Mouse (Mus musculus) hindbrain, embryonic 15.5 days (tissue): ENCODE measurements around the gene Arl3. TPM values are rescaled to one million over a fixed set of nuclear protein-coding genes. Genes with fewer than 3 reads are reported as not detected.

Experiments used
- ATAC-seq: fragments of 200-750 bp; cut with Nextera tagmentation; 2 replicates; pipeline ENCODE4 v1.8.0; 2017; ENCODE audit warnings: low read depth, moderate number of reproducible peaks, moderate TSS enrichment; ENCODE audit not compliant: low FRiP score
- H3K27ac ChIP-seq: fragments of 300-500 bp; sonication (generic); replicated peaks from 2 replicates; pipeline ENCODE4 v1.5.1; 2015; ENCODE audit warnings: mild to moderate bottlenecking, inconsistent platforms
- H3K27me3 ChIP-seq: fragments of 300-500 bp; sonication (generic); 2 replicates; pipeline ENCODE4 v1.6.1; 2015; ENCODE audit warnings: control low read depth, inconsistent platforms
- H3K36me3 ChIP-seq: fragments of 300-500 bp; sonication (generic); 2 replicates; pipeline ENCODE4 v1.6.1; 2015; ENCODE audit warnings: control low read depth, inconsistent platforms
- H3K4me1 ChIP-seq: fragments of 300-500 bp; sonication (generic); replicated peaks from 2 replicates; pipeline ENCODE4 v1.6.1; 2015; ENCODE audit warnings: control low read depth, inconsistent platforms
- H3K4me2 ChIP-seq: fragments of 300-500 bp; sonication (generic); 2 replicates; pipeline ENCODE4 v1.6.1; 2015; ENCODE audit warnings: moderate library complexity, mild to moderate bottlenecking, inconsistent platforms
- H3K4me3 ChIP-seq: fragments of 300-500 bp; sonication (generic); 2 replicates; pipeline ENCODE4 v1.5.1; 2015; ENCODE audit warnings: mild to moderate bottlenecking, inconsistent platforms
- H3K9ac ChIP-seq: fragments of 300-500 bp; sonication (generic); 2 replicates; pipeline ENCODE4 v1.6.1; 2015; ENCODE audit warnings: inconsistent platforms
- H3K9me3 ChIP-seq: fragments of 300-500 bp; sonication (generic); 2 replicates; pipeline ENCODE4 v1.6.1; 2016; ENCODE audit warnings: control low read depth, inconsistent platforms
- WGBS: fragments of 180-500 bp; shearing (Covaris S2); methylation state at CpG from one replicate; pipeline ENCODE4 v1.1.7; 2015; 5-methylcytosine and 5-hydroxymethylcytosine counted together
- polyA plus RNA-seq: library from polyadenylated mRNA; unstranded; fragments of >200 nt; fragmentation: Nextera tagmentation; extraction: Ambion mirVana; gene quantifications from 2 replicates; pipeline ENCODE4 v1.2.1, GENCODE M21; 2015

Arl3 gene
- polyA plus RNA-seq, 1 experiment from 2014 or later: 208 TPM

- no peak for ATAC-seq
- Histone ChIP-seq H3K9ac (no peak overlapping the region), H3K27me3 (no peaks in the 10 kb centered on the region), H3K27ac (no peak overlapping the region), H3K36me3 (peaks cover 17% of the 10 kb centered on the region), H3K4me3 (no peak overlapping the region), H3K4me2 (no peak overlapping the region), H3K4me1 (peaks cover 4% of the 10 kb centered on the region), H3K9me3 (no peaks in the 10 kb centered on the region)
- 93% methylated on average over 13 of the region's 13 CpGs for WGBS
Observed at GRCm38 (mm10) chr19:46606718-46607117, 33.7 kb upstream of the Arl3 start.

DNA sequence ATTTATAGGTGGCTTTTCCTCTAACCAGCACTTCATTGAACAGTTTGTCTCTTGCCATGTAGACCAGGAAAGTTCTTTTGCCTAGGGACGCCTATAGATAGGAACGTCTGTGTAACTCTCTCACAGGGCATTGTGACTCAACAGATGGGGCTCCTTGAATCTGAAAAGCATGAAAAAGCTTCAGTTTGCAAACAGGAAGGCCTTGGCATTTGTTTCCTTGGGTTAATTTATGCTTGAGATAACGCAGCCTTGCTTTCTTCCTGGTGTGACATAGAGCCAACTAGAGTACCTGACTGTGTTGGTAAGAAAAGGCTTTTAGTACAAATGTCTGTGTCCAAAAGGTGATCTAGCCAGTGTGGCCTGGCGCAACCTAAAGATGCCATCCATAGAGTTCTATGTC is 29.4 kb upstream of the Arl3 start:
- 91% methylated on average over 4 of the region's 4 CpGs for WGBS
- Histone ChIP-seq H3K4me3 (no peak overlapping the region), H3K9me3 (no peaks in the 10 kb centered on the region), H3K4me2 (no peak overlapping the region), H3K4me1 (peaks cover 33% of the 10 kb centered on the region), H3K36me3 (peaks cover 17% of the 10 kb centered on the region), H3K27ac (no peak overlapping the region), H3K9ac (no peak overlapping the region), H3K27me3 (no peaks in the 10 kb centered on the region)
- ATAC-seq: no peak

GRCm38 (mm10) chr19:46601491-46601890 is 28.5 kb upstream of the Arl3 start:
- ATAC-seq: no peak
- 90% methylated on average over 14 of the region's 14 CpGs for WGBS
- Histone ChIP-seq H3K4me2 (no peak overlapping the region), H3K27me3 (no peaks in the 10 kb centered on the region), H3K4me3 (no peak overlapping the region), H3K9me3 (no peaks in the 10 kb centered on the region), H3K27ac (no peak overlapping the region), H3K4me1 (peaks cover 33% of the 10 kb centered on the region), H3K36me3 (peaks cover 16% of the 10 kb centered on the region), H3K9ac (no peak overlapping the region)

DNA sequence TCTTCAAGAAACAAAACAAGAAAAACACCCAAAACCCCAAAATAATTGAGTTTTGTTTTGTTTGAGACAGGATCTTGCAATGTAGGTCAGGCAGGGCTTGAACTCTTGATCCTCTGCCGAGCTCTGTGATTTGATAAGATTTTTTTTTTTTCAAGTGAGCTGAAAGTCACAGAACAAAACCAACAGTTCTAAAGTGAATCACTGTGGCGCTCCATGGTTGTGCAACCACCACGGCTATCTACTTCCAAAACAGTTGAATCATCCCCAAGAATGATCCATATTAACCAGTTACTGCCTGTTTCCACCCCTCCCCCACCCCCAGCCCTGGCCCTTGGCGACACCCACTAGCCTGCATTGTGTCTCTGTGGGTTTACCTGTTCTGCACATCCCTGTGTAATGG is 27.4 kb upstream of the Arl3 start:
- Histone ChIP-seq H3K27me3 (no peaks in the 10 kb centered on the region), H3K9ac (no peak overlapping the region; the same call in 1 of the 2 replicates), H3K27ac (no peak overlapping the region), H3K4me1 (peaks cover 33% of the 10 kb centered on the region), H3K9me3 (no peaks in the 10 kb centered on the region), H3K36me3 (peaks cover 8% of the 10 kb centered on the region; the same call in 1 of the 2 replicates), H3K4me3 (peak overlapping the region; percentile 87; the same call in 1 of the 2 replicates), H3K4me2 (peak overlapping the region; percentile 92)
- 88% methylated on average over 4 of the region's 4 CpGs for WGBS
- no peak for ATAC-seq

DNA sequence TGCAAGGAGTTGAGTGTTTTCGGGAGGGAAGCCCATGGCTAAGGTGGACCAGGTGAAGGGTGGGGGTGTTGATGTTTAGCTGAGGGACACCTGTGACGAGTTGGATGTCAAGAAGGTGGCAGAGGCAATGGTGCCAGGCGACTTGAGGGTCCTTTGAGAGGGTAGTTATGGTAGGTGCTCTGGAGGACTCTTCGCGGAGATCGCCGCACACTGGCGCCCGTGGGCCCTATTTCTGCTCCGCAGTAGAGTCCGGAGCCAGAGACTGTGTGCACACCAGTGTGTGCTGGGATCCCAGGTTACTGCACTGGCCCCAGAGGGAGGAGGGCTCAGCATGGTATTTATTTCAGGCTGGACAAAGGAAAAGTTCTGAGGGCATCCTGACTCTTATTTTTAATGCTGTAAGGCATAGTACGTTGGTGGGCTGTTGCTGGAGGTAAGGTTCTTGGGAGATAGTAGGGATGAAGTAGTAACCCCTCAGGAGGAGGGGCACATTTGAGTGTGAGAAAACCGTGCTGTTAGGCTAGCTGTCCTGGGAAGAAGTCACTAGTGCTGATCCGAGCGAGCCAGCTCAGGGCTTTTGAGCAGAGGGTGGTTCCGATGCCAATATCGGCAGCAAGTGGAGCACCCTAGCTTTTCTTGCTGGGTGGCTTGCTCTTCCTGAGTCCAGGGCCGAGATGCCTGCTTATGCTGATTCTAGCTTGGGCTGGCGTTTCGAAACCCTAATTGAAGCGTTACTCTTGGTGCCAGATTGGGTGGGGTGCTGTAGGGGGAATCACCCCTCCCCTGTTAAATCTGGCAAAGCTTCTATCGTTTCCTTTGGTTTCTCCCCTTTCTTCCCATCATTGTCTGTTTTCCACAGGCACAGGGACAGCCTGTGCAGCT is 26.6 kb upstream of the Arl3 start:
- 21% methylated on average over 22 of the region's 22 CpGs for WGBS
- Histone ChIP-seq H3K27ac (peak overlapping the region; percentile 74), H3K9me3 (no peaks in the 10 kb centered on the region), H3K27me3 (no peaks in the 10 kb centered on the region), H3K36me3 (peaks cover 14% of the 10 kb centered on the region; the same call in 1 of the 2 replicates), H3K4me3 (peak overlapping the region; percentile 87), H3K9ac (peak overlapping the region; percentile 75), H3K4me2 (peak overlapping the region; percentile 92), H3K4me1 (peaks cover 33% of the 10 kb centered on the region)
- ATAC-seq: peak; percentile 24; the same call in 1 of the 2 replicates

DNA sequence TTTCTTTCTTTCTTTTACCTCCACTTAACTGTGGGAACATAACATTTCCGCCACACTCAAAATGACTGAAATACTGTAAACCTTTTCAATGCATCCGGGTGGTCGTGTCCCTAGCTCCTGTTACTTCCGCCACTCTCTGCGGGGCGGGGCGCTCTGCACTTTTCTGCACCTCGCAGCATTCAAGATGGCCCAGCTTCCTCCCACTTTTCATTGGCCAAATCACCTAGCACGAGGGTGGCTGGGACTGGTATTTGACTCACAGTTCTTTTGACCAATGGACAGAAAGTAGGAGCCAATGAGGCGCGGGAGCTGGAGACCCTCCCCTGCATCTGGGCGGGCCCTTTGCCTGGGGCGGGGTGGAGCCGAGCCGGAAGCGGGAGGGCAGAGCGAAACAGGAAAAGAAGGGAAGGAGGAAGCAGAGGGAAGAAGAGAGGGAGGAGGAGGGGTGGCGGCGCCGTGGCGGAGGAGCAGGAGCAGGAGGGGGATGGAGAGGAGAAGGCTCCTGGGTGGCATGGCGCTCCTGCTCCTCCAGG is 25.8 kb upstream of the Arl3 start, which contains the start of gene Wbp1l:
TSS of gene Wbp1l (plus strand) at position 365 of the 533 bp plus-strand sequence.
- 1% methylated on average over 21 of the region's 22 CpGs for WGBS
- H3K4me1 ChIP-seq: peaks cover 33% of the 10 kb centered on the region
- peak within 1 kb of the TSS; percentile 74 for H3K27ac ChIP-seq
- peaks cover 8% of the 10 kb centered on the region; the same call in 1 of the 2 replicates for H3K36me3 ChIP-seq
- peak; percentile 99 for ATAC-seq
- peak within 1 kb of the TSS; percentile 75 for H3K9ac ChIP-seq
- H3K9me3 ChIP-seq: no peaks in the 10 kb centered on the region
- H3K4me2 ChIP-seq: peak within 1 kb of the TSS; percentile 92
- peak within 1 kb of the TSS; percentile 87 for H3K4me3 ChIP-seq
- H3K27me3 ChIP-seq: no peaks in the 10 kb centered on the region

GRCm38 (mm10) chr19:46598187-46598586 is 25.2 kb upstream of the Arl3 start:
- H3K4me2 ChIP-seq: peak overlapping the region; percentile 46
- no peak for ATAC-seq
- H3K36me3 ChIP-seq: peaks cover 8% of the 10 kb centered on the region; the same call in 1 of the 2 replicates
- H3K27ac ChIP-seq: peak overlapping the region; percentile 26; the same call in 1 of the 2 replicates
- H3K4me3 ChIP-seq: peak overlapping the region; percentile 87; the same call in 1 of the 2 replicates
- H3K9ac ChIP-seq: no peak overlapping the region
- no peaks in the 10 kb centered on the region for H3K9me3 ChIP-seq
- WGBS: 84% methylated on average over 4 of the region's 4 CpGs
- H3K4me1 ChIP-seq: peaks cover 33% of the 10 kb centered on the region
- H3K27me3 ChIP-seq: no peaks in the 10 kb centered on the region

GRCm38 (mm10) chr19:46592751-46593439 is 19.9 kb upstream of the Arl3 start:
- no peak overlapping the region for H3K27ac ChIP-seq

DNA sequence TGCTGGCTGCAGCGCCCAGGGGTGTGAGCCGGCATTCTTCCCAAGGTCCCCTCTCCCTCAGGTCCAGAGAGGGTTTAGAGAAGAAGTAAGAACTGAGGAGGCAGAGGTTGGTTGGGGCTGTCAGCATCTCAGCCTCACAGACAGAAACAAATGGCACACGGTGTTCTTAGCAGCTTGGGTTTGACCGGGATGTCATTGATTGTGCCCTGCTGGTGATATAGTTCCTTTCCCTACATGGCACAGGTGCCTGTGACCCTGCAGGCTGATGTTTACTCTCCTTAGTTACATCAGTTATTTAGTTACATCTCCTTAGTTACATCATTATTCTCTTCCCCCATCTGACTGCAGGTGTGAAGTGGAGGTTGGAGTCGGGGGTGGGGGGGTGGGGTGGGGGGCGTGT is 18.6 kb upstream of the Arl3 start:
- no peak for ATAC-seq
- 89% methylated on average over 6 of the region's 6 CpGs for WGBS
- H3K36me3 ChIP-seq: peaks cover 17% of the 10 kb centered on the region

More at GRCm38 (mm10) chr19:46592751-46593439, 19.9 kb upstream of the Arl3 start:
- no peak overlapping the region for H3K9ac ChIP-seq
- no peak overlapping the region for H3K4me3 ChIP-seq
- no peaks in the 10 kb centered on the region for H3K27me3 ChIP-seq
- no peaks in the 10 kb centered on the region for H3K9me3 ChIP-seq
- H3K4me2 ChIP-seq: no peak overlapping the region
- peaks cover 17% of the 10 kb centered on the region for H3K36me3 ChIP-seq
- no peak for ATAC-seq
- 93% methylated on average over 9 of the region's 9 CpGs for WGBS
- H3K4me1 ChIP-seq: 0 out of 2 replicates have a peak, but pooled peaks cover under 1% of the 10 kb centered on the region

DNA sequence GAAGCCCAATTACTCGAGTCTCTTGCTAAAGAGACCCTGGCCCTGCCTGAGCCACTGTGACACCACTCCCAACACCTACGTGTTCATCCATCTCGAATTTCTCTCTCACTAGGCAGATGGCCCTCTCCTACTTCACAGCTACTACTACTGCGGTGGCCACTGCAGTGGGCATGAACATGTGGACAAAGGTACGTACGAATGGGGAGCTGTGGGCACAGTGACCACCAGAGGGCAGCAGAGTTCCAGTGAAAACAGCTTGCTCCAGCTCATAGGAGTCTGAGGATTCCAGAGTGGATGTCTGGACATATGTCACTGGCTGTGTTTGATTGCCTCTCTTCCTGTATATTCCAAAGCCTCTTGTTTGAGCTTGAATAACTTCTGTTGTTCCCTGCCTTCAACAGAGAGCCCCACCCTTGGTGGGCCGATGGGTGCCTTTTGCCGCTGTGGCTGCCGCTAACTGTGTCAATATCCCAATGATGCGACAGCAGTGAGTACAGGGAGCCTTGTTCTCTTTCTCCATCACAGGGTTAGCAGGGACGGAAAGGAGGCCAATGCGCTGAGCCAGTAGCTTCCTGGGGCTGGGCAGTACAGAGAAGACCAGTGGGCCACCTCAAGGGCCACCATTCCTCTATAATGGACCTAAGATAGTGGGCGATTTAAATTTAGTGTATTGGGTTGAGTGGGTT is 15.0 kb upstream of the Arl3 start:
- peaks cover 16% of the 10 kb centered on the region; the same call in 1 of the 2 replicates for H3K36me3 ChIP-seq
- ATAC-seq: peak; percentile 80

More for the DNA sequence above, 18.6 kb upstream of the Arl3 start:
- no peak overlapping the region for H3K27ac ChIP-seq
- H3K4me3 ChIP-seq: no peak overlapping the region
- no peaks in the 10 kb centered on the region for H3K9me3 ChIP-seq
- H3K9ac ChIP-seq: no peak overlapping the region
- H3K4me1 ChIP-seq: no peaks in the 10 kb centered on the region
- H3K4me2 ChIP-seq: no peak overlapping the region
- H3K27me3 ChIP-seq: no peaks in the 10 kb centered on the region

GRCm38 (mm10) chr19:46575196-46575595 is 2.2 kb upstream of the Arl3 start:
- H3K27me3 ChIP-seq: no peaks in the 10 kb centered on the region
- no peak overlapping the region for H3K9ac ChIP-seq
- ATAC-seq: no peak
- 55% methylated on average over 4 of the region's 4 CpGs for WGBS
- peaks cover 25% of the 10 kb centered on the region for H3K4me1 ChIP-seq
- H3K27ac ChIP-seq: no peak overlapping the region
- no peaks in the 10 kb centered on the region for H3K36me3 ChIP-seq
- no peaks in the 10 kb centered on the region for H3K9me3 ChIP-seq
- no peak overlapping the region for H3K4me3 ChIP-seq
- no peak overlapping the region for H3K4me2 ChIP-seq

More for the DNA sequence above, 15.0 kb upstream of the Arl3 start:
- H3K27ac ChIP-seq: no peak overlapping the region
- H3K27me3 ChIP-seq: no peaks in the 10 kb centered on the region
- no peak overlapping the region for H3K4me2 ChIP-seq
- 57% methylated on average over 13 of the region's 13 CpGs for WGBS
- H3K4me1 ChIP-seq: no peaks in the 10 kb centered on the region
- no peaks in the 10 kb centered on the region for H3K9me3 ChIP-seq
- no peak overlapping the region for H3K4me3 ChIP-seq
- H3K9ac ChIP-seq: no peak overlapping the region
